Mouse (Mus musculus): ENCODE measurements around the gene Nfia.

DNA sequence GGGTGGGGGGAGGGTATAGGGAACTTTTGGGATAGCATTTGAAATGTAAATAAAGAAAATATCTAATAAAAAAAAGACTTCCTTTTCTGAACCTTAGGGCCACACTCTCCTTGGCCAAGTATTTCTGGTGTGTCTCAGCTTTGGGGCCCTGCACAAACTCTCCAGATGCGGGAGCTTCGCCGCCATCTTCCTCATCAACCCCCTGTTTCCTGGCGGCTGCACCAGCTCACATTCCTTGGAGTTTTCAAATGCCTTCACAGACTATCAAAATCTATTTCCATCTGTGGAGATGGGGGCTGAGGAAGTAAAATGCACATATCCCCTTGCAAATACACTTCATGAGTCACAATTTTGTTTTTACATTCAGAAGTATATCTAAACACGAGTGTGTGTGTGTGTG, 75.1 kb downstream of the Nfia start:
- TF ChIP-seq POLR2A (IDR thresholded peaks at IDR 0.05; ENCODE audit: borderline replicate concordance, low read depth, low read length) (no peak), CTCF (IDR thresholded peaks at IDR 0.05; ENCODE audit: low read depth, low read length) (no peak)

All from bone marrow macrophage, adult 2 months (primary cell).